Mouse (Mus musculus) thymus, adult 18-20 months (tissue): ENCODE results near the gene Evi5l.
A peak's percentile ranks its signal among the peaks of the same experiment; 100 is the strongest.

Experiments
- DNase-seq, 2 experiments: peaks; one replicate each; pipeline ENCODE4 v3.0.0; 2022; ENCODE audit warnings: mixed read lengths in 2 of 2

Evi5l gene

DNA sequence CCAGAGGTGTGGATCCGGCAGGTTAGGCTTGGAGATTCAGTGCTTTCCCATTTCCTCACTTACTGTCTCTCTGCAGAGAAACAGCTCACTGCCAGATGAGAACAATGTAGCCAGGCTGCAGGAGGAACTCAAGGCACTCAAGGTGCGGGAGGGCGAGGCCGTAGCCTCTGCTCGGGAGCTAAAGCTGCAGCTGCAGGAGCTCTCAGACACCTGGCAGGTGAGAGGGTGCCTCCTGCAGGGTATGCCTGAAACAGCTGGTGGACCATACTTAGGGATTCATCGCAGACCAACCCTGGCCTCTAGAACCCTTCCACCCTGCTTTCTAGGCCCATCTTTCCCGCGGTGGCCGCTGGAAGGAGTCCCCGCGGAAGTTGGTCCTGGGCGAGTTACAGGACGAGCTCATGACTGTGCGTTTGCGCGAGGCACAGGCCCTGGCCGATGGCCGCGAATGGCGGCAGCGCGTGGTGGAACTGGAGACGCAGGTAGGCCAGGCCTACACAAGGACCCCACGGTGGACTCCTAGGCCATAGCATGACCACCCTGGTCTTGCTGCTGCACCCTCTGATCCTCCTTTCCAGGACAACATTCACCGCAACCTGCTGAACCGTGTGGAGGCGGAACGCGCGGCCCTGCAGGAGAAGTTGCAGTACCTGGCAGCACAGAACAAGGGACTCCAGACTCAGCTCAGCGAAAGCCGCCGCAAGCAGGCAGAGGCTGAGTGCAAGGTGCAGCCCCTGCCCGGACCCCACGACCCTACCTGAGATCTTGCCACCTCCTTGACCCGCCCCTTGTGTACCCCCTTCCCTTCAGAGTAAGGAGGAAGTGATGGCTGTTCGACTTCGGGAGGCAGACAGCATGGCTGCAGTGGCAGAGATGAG lies 39.1 kb downstream of the Evi5l start:
- no peak for DNase-seq

DNA sequence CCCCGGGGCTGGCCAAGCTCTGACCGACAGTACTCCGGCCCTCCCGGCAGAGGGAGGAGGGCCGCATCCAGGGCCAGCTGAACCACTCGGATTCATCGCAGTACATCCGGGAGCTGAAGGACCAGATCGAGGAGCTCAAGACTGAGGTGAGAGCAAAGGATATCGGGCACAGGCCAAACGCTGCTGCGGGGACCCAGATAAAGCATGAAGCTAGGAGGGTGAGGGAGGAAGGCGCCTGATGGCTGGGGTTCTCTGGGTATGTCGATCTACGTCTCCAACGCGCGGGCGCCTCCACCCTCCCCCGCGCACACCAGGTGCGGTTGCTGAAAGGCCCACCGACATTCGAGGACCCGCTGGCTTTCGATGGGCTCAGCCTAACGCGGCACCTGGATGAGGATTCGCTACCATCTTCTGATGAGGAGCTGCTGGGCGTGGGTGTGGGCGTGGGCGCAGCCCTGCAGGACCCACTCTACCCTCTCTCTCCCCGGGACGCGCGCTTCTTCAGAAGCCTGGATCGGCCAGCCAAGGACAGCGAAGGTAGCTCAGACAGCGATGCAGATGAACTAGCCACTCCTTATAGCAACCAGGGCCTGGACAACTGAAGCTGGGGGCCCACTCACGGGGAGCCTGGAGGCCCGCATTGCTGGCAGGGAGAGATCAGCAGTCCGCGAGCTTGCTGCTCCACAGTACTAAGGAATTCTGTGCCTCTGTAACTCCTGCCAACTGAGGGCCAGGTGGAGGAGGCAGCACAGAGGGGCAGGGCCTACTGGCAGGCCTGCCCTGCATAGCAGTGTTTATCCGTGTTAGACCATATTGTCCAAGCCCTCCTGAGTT lies 40.0 kb downstream of the Evi5l start:
- DNase-seq, result no peak

- no peak for DNase-seq
Measured at GRCm38 (mm10) chr8:4207016-4207350, 40.6 kb downstream of the Evi5l start.

DNA sequence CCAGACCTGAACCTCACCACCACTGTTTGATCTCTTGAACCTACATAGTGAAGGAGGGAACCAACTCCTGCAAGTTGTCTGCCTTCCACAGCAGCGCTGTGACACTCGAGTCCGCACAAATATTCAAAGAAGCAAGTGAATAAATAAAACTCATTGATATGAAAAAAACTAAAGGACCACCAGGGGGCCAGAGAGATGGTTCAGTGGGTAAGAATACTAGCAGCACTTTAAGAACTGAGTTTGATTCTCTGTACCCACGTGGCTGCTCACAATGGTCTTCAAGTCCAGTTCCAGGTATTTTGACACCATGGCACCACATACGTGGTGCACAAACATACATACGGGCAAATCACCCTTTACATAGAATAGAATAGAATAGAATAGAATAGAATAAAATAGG lies 44.7 kb downstream of the Evi5l start:
- DNase-seq, result no peak

GRCm38 (mm10) chr8:4212809-4213209 lies 46.4 kb downstream of the Evi5l start:
- no peak for DNase-seq

DNA sequence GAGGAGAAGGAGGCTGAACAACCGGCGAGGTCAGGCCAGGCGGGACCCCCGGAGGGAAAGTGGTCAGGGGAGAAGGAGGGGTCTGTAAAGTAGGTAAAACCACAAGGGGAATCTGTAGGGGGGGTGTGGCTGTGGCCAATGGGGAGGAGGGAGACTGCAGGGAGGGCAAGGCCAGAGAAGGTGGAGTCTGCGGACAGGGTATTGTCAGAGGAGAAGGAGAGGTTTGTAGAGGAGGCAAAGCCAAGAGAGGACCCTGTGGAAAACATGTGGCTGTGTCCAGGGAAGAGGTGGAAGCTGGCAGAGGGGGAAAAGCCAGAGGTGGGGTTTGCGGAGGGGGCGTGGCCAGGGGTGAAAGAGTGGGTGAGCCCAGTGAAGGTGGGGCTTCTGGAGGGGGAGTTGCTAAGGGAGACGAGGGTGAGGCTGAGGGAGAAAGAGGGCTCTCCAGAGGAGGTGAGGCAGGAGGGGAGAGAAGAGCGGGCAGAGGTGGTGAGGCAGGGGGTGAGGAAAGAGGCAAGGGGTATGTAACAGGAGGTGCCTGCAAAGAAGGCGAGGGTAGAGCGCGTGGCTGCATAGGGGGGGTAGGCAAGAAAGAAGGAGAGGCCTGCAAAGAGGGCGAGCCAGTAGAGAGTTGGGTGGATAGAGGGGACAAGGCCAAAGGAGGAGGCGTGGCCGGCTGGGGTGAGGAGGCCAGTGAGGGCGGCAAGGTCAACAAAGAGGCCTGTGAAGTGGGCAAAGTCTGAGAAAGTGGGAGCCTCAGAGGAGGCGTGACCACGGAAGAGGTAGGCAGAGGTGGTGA lies 47.0 kb downstream of the Evi5l start:
- peak; percentile 48 to 60 for DNase-seq

DNA sequence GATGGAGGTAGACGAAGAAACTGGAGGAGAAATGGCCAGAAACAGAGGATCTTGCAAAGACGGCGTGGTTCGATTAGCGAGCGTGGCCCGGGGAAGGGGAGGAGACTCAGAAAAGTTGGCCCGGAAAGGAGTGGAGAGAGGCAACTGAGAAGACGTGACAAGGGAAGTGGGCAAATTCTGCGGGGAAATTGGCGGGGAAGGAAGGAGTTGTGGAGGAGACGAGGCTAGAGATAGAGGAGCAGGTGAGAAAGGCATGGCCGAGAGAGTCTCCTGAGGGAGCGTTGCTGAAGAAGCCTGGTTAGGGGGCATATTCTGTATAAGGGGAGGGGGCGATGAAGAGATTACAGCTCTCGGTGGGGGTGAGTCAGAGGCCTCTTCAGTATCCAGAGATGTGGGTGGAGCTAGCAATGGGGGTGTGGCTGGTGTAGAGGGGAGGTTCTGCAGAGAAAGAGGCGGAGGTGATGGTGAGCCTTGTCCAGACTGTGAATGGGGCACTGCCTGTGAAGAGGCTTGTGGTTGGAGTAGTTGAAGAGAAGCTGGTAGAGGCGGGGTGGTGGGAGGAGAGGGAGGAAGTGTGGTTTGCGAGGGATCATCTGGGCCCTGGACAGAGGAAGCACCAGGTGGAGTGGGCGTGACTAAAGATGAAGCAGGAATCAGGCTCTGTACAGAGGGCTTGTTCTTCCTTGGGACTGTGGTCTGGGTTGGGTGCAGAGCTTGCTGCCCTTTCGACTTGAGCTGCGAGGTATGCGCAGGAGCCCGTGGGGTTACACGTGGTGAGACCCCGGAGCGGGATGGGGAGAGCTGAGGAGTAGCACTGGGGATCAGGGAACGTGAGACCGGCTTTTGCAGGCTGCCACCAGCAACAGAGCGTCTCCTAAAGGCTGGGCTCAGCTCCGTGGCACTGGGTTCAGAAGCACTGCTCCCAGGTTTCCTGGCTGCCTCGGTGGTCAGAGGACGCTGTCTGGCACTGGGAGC lies 47.9 kb downstream of the Evi5l start:
- DNase-seq, result peak; percentile 33 to 51

- DNase-seq, result no peak
Measured at GRCm38 (mm10) chr8:4216296-4216695, 49.9 kb downstream of the Evi5l start.

DNA sequence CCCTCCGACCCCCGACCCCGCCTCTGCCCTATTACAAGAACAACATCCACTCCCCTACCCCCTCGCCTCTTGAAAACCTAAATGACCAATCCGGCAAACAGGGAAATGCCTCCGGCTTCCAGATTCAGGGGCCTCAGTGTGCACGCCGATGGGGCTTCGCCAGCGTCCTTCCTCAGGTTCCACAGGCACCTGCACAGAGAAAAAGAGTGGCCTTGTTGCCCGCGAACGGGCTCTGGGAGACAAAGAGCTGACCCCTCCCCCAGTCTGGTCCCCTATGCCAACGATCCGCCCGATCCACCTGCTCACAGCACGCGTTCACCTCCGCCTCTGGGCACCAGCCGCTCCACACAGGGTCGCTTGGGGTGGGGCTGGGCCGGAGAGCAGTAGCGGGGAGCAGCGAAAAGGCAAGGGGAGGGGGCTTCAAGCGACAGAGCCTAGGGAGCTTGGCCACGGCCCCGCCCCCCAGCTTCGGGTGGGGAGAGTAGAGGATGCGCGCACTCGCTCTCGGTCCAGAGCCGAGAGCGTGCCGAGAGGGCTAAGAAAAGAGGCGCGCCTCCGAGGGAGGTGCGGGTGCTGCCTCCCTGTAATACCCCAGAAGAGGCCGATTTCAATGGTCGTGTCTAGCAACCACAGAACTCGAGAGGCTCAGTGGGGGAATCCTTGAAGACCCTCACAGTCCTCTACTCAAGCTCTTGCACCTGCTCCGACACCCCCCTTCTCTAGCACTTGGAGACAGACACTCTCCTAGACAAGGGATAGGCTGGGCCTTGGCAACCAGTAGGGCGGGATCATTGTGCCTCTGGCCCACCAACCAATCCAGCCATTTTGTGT lies 50.6 kb downstream of the Evi5l start, which contains the start of gene Prr36:
Gene Prr36 (minus strand): TSS at position 669 of the 831 bp plus-strand sequence.
- DNase-seq, result no peak

GRCm38 (mm10) chr8:4219617-4220016 lies 53.2 kb downstream of the Evi5l start:
- no peak for DNase-seq

GRCm38 (mm10) chr8:4222059-4222458 lies 55.7 kb downstream of the Evi5l start:
- no peak for DNase-seq

GRCm38 (mm10) chr8:4226323-4226722 lies 60.0 kb downstream of the Evi5l start:
- no peak for DNase-seq

DNA sequence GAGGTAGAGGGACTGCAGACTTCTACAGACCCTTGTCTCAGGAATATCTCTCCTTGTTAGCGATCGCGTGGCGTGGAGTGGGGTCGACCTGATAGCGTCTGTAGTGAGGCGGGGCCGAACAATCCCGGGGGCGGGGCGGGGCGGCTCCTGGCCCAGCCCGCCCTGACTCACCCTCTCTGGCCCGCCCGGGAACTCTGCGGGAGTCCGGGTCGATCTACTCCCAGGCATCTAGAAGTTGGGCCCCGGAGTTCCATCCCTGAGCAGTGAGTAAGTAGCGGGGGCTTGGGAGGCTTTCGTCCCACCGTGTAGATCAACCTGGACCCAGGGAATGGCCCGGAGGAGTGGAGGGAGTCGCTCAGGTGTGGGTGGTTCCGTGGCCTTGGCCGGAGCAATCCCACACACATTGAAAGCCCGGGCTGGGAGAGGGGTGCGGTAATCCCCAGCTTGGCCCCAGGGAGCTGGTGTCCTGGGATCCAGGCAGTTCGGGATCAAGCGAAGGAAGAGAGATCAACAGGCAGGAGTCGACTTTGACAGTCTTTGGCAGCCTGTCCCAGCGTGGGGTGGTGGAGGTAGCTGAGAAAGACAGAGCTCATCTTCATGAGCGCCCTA lies 60.5 kb downstream of the Evi5l start, which contains the start of gene Lrrc8e:
Gene Lrrc8e (plus strand): TSS at position 89 of the 609 bp plus-strand sequence.
- DNase-seq, result no peak

DNA sequence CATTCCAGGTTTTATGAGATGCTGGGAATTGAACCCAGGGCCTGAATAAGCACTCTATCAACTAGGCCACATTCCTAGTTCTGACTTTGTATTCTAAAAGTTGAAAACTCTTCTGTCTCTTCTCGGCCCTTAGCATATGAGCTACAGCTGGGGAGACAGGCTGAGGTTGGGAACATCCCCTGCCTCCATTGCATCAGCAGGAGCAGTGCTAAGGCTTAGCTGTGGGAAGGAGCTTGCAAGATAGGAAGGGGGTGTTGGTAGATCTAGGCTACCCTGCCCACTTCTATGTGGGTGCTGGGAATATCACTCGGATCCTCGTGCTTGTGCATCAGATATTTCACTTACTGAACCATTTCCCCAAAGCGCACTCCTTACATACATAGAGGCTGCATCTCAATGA lies 61.6 kb downstream of the Evi5l start:
- no peak for DNase-seq

DNA sequence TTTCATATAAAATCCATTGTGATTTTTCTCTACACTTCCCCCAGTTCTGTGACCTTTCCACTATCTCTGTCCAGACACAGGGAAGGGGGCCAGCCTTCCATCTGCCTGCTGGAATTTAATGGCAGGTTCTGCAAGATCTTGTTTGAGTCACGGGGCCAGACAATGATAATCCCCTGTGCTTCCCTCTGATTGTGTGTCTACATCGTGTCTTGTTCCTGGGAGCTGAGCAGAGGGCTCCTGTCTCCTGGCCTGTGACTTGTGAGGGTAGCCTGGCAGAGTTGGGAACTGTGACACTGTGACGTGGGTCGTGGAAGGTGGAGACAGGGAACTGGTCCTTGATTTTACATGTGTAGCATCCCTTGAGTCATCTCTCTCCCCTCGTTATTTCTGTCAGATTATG lies 63.4 kb downstream of the Evi5l start:
- no peak for DNase-seq

- no peak for DNase-seq
Measured at GRCm38 (mm10) chr8:4230612-4231351, 64.4 kb downstream of the Evi5l start.

- no peak for DNase-seq
Measured at GRCm38 (mm10) chr8:4237814-4238433, 71.6 kb downstream of the Evi5l start.

DNA sequence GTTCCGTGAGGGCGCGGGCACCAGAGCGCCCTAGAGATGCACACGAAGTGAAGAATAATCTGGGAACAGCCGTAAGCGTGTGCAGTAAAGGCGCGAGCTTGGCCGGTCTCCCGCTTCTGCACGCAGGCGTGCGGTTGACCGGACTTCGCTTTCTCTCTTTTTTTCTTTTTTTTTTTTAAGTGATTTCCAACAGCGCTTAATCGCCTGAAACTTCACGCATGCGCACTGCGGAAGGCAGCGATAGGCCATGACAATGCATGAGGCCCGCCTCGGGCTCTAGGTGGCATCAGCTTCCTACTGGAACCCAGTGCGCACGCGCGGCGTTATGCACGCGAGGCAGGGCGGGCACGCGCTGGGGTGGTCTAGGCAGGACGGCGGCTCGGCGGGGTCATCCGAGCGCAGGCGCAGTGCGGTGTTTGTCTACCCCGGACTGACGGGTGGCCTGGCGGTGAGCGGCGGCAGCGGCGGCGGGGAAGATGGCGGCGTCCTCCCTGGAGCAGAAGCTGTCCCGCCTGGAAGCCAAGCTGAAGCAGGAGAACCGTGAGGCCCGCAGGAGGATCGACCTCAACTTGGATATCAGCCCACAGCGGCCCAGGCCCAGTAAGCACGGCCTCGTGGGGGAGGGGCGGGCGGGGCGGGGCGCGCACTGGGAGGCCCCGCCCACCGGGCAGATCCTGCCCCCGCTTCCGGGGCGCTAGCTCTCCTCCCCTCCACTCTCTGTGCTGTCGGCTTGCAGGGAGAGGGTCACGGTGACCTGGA lies 72.2 kb downstream of the Evi5l start, which contains the start of the genes Map2k7 and Gm49320:
Gene Map2k7 (plus strand): TSS at position 307 of the 759 bp plus-strand sequence.
Gene Gm49320 (plus strand): TSS at position 432 of the 759 bp plus-strand sequence.
- peak; percentile 99 for DNase-seq
